Mouse (Mus musculus): ENCODE data around the gene Prrc2c. TPM values are rescaled to one million over a fixed set of nuclear protein-coding genes. Genes with fewer than 3 reads are reported as not detected.

Gene Prrc2c
- 43.0 TPM for polyA plus RNA-seq (2014; fragmentation: Illumina TruSeq; extraction: RNeasy Lipid Tissue Mini Kit (QIAGEN cat#74804); ENCODE audit: low read depth, low replicate concordance)

DNA sequence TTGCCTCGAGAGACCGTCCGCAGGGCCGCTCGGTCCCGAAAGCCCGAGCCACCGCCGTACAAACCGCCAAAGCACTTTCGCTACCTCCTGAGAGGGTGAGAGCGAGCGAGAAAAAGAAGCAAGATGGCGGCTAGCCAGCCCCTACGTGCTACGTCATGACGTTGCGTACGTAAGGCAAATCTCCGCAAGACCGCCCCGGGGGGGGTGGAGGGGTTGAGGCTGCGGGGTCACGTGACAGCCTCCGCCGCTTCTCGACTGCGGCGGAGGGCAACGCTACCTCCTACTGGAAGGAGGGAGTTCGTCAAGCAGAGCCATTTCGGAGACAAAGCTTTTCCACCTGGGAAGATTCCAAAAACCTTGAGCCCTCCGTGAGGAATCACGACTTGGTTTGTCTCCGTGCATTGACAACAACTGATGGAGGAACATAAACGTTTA lies at the start of gene Prrc2c:
Gene Prrc2c, minus strand, starts transcription at position 156 of the 435 bp plus-strand sequence.

DNA sequence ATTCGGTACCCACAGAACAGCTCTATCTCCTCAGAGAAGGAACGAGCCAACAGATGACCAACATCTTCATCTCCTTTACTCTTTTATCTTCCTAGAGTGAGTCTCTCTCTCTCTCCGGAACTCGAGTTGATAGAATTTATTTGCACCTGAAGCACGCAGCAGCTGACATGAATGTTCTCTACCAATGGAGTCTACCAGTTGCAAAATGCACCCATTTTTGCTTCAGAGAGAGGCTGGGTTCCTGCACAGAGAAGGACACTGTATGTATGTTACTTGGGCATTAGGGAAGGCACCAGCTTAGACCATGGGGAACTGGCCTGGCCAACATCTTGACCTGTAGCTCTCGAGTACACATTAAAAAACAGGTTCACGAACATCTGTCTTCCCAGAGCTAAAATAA lies 82.2 kb downstream of the Prrc2c start, which contains the start of gene Myocos:
Gene Myocos, minus strand, starts transcription at position 101 of the 400 bp plus-strand sequence.

DNA sequence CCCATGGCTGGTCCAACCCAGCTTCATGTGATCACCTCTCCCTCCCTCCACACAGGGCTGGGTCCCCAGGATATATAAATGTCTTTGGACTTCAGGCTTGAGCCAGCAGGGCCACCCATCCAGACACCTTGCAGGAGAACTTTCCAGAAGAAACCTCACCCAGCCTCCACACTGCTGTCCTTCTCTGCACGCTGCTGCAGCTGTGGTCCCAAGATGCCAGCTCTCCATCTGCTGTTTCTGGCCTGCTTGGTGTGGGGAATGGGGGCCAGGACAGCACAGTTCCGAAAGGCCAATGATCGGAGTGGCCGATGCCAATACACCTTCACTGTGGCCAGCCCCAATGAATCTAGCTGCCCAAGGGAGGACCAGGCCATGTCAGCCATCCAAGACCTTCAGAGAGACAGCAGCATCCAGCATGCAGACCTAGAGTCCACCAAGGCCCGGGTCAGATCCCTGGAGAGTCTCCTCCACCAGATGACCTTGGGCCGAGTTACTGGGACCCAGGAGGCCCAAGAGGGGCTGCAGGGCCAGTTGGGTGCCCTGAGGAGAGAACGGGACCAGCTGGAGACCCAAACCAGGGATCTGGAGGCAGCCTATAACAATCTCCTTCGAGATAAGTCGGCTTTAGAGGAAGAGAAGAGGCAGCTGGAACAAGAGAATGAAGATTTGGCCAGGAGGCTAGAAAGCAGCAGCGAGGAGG lies 101.2 kb downstream of the Prrc2c start, which contains the start of gene Myoc:
Gene Myoc, plus strand, starts transcription at position 105 of the 700 bp plus-strand sequence.

Other genes starting within 250 kb of the Prrc2c start
- 6.4 TPM for gene Mettl13, start 192.0 kb downstream of the Prrc2c start, polyA plus RNA-seq (2014; fragmentation: Illumina TruSeq; extraction: RNeasy Lipid Tissue Mini Kit (QIAGEN cat#74804); ENCODE audit: low read depth, low replicate concordance)
- 24.7 TPM for gene Vamp4, start 170.0 kb downstream of the Prrc2c start, polyA plus RNA-seq (2014; fragmentation: Illumina TruSeq; extraction: RNeasy Lipid Tissue Mini Kit (QIAGEN cat#74804); ENCODE audit: low read depth, low replicate concordance)
- 1.8 TPM for gene Myoc, start 101.4 kb downstream of the Prrc2c start, polyA plus RNA-seq (2014; fragmentation: Illumina TruSeq; extraction: RNeasy Lipid Tissue Mini Kit (QIAGEN cat#74804); ENCODE audit: low read depth, low replicate concordance)
- not detected for gene Myocos, start 82.3 kb downstream of the Prrc2c start, polyA plus RNA-seq (2014; fragmentation: Illumina TruSeq; extraction: RNeasy Lipid Tissue Mini Kit (QIAGEN cat#74804); ENCODE audit: low read depth, low replicate concordance)
- 0.87 TPM for gene Fmo4, start 73.4 kb upstream of the Prrc2c start, polyA plus RNA-seq (2014; fragmentation: Illumina TruSeq; extraction: RNeasy Lipid Tissue Mini Kit (QIAGEN cat#74804); ENCODE audit: low read depth, low replicate concordance)
- gene Fmo1, start 126.1 kb upstream of the Prrc2c start, polyA plus RNA-seq (2014; fragmentation: Illumina TruSeq; extraction: RNeasy Lipid Tissue Mini Kit (QIAGEN cat#74804); ENCODE audit: low read depth, low replicate concordance): 143 TPM
- gene Fmo2, start 158.2 kb upstream of the Prrc2c start, polyA plus RNA-seq (2014; fragmentation: Illumina TruSeq; extraction: RNeasy Lipid Tissue Mini Kit (QIAGEN cat#74804); ENCODE audit: low read depth, low replicate concordance): 75.4 TPM
- gene Fmo6, start 197.0 kb upstream of the Prrc2c start, polyA plus RNA-seq (2014; fragmentation: Illumina TruSeq; extraction: RNeasy Lipid Tissue Mini Kit (QIAGEN cat#74804); ENCODE audit: low read depth, low replicate concordance): not detected
- gene Fmo3, start 244.0 kb upstream of the Prrc2c start, polyA plus RNA-seq (2014; fragmentation: Illumina TruSeq; extraction: RNeasy Lipid Tissue Mini Kit (QIAGEN cat#74804); ENCODE audit: low read depth, low replicate concordance): 3.3 TPM